Mouse (Mus musculus): ENCODE results near the gene Defa20. TPM values are rescaled to one million over a fixed set of nuclear protein-coding genes. Genes with fewer than 3 reads are reported as not detected.

Gene Defa20
- polyA plus RNA-seq (2017; shearing (Covaris generic)): not detected

GRCm38 (mm10) chr8:21508958-21509357 lies at the start of gene Defa20:
Gene Defa20, plus strand, starts transcription at chr8:21509258.

GRCm38 (mm10) chr8:21528732-21529131 lies 19.7 kb downstream of the Defa20 start, which contains the start of gene Defa32:
Gene Defa32, plus strand, starts transcription at chr8:21529032.

Other genes with a start within 250 kb of the Defa20 start
- not detected for gene Defa27, start 193.7 kb upstream of the Defa20 start, polyA plus RNA-seq (2017; shearing (Covaris generic))
- not detected for gene Defa29, start 182.2 kb upstream of the Defa20 start, polyA plus RNA-seq (2017; shearing (Covaris generic))
- gene Defa2, start 130.7 kb upstream of the Defa20 start, polyA plus RNA-seq (2017; shearing (Covaris generic)): not detected
- not detected for gene Defa33, start 117.4 kb upstream of the Defa20 start, polyA plus RNA-seq (2017; shearing (Covaris generic))
- not detected for gene Defa36, start 81.8 kb upstream of the Defa20 start, polyA plus RNA-seq (2017; shearing (Covaris generic))
- gene Gm7849, start 52.7 kb upstream of the Defa20 start, polyA plus RNA-seq (2017; shearing (Covaris generic)): not detected
- gene Defa32, start 19.8 kb downstream of the Defa20 start, polyA plus RNA-seq (2017; shearing (Covaris generic)): not detected
- not detected for gene Defa37, start 56.1 kb downstream of the Defa20 start, polyA plus RNA-seq (2017; shearing (Covaris generic))
- gene Defa28, start 73.7 kb downstream of the Defa20 start, polyA plus RNA-seq (2017; shearing (Covaris generic)): not detected
- gene Gm7861, start 85.2 kb downstream of the Defa20 start, polyA plus RNA-seq (2017; shearing (Covaris generic)): not detected
- gene Defa26, start 108.9 kb downstream of the Defa20 start, polyA plus RNA-seq (2017; shearing (Covaris generic)): not detected
- gene Defa17, start 146.5 kb downstream of the Defa20 start, polyA plus RNA-seq (2017; shearing (Covaris generic)): not detected
- not detected for gene Defa34, start 156.5 kb downstream of the Defa20 start, polyA plus RNA-seq (2017; shearing (Covaris generic))
- not detected for gene AY761184, start 194.4 kb downstream of the Defa20 start, polyA plus RNA-seq (2017; shearing (Covaris generic))
- gene Defa24, start 225.2 kb downstream of the Defa20 start, polyA plus RNA-seq (2017; shearing (Covaris generic)): not detected